Mouse (Mus musculus) thymus, adult 2 months (tissue): Measurements from ENCODE around the gene Txnrd3.

ENCODE experiments used
- CTCF ChIP-seq: fragments of 200-500 bp; IDR thresholded peaks from 2 replicates; pipeline ENCODE4 v1.5.1; 2012; ENCODE audit warnings: mild to moderate bottlenecking, control low read depth, low read length, moderate library complexity, borderline replicate concordance; ENCODE audit not compliant: control insufficient read depth, poor library complexity, insufficient read depth; ENCODE audit errors: extremely low read depth
- POLR2A ChIP-seq: fragments of 200-500 bp; IDR thresholded peaks from 2 replicates; pipeline ENCODE4 v1.6.1; 2012; ENCODE audit warnings: mild to moderate bottlenecking, low read length, control low read depth, moderate library complexity; ENCODE audit not compliant: control insufficient read depth, poor library complexity, insufficient read depth; ENCODE audit errors: extremely low read depth

- TF ChIP-seq POLR2A (no peak), CTCF (no peak)
These were observed 16.7 kb downstream of the Txnrd3 start for GRCm38 (mm10) chr6:89660490-89660889.
